Mouse (Mus musculus): ENCODE results near the gene Fbxl17. TPM values are rescaled to one million over a fixed set of nuclear protein-coding genes. Genes with fewer than 3 reads are reported as not detected.

Fbxl17 gene
- total RNA-seq, 2 experiments from 2014 or later, result 27.1 to 28.1 TPM

GRCm38 (mm10) chr17:63157906-63158305 lies 341.9 kb downstream of the Fbxl17 start:
- intact Hi-C loops (cut with DNase I; ENCODE audit: low total_unique reads), result no loop called here
- DNase-seq, result no peak

GRCm38 (mm10) chr17:63157019-63157418 lies 342.8 kb downstream of the Fbxl17 start:
- intact Hi-C loops (cut with DNase I; ENCODE audit: low total_unique reads), result no loop called here
- no peak for DNase-seq

- DNase-seq, result no peak
- intact Hi-C loops (cut with DNase I; ENCODE audit: low total_unique reads), result no loop called here
Measured at GRCm38 (mm10) chr17:63146514-63146913, 353.3 kb downstream of the Fbxl17 start.

GRCm38 (mm10) chr17:63145751-63146491 lies 353.9 kb downstream of the Fbxl17 start:
- intact Hi-C loops (cut with DNase I; ENCODE audit: low total_unique reads), result no loop called here
- DNase-seq, result no peak

GRCm38 (mm10) chr17:63145311-63145741 lies 354.5 kb downstream of the Fbxl17 start:
- DNase-seq, result no peak
- intact Hi-C loops (cut with DNase I; ENCODE audit: low total_unique reads), result no loop called here

GRCm38 (mm10) chr17:63143825-63144224 lies 356.0 kb downstream of the Fbxl17 start:
- intact Hi-C loops (cut with DNase I; ENCODE audit: low total_unique reads), result no loop called here
- no peak for DNase-seq

- DNase-seq, result no peak
- intact Hi-C loops (cut with DNase I; ENCODE audit: low total_unique reads), result no loop called here
Measured at GRCm38 (mm10) chr17:63134805-63135204, 365.0 kb downstream of the Fbxl17 start.

GRCm38 (mm10) chr17:63122427-63122826 lies 377.4 kb downstream of the Fbxl17 start:
- intact Hi-C loops (cut with DNase I; ENCODE audit: low total_unique reads), result no loop called here
- DNase-seq, result no peak

- peak; percentile 31 for DNase-seq
Measured at GRCm38 (mm10) chr17:63119701-63120100, 380.1 kb downstream of the Fbxl17 start.

GRCm38 (mm10) chr17:63119077-63119476 lies 380.7 kb downstream of the Fbxl17 start:
- no peak for DNase-seq
- intact Hi-C loops (cut with DNase I; ENCODE audit: low total_unique reads), result no loop called here

More at GRCm38 (mm10) chr17:63119701-63120100, 380.1 kb downstream of the Fbxl17 start:
- intact Hi-C loops (cut with DNase I; ENCODE audit: low total_unique reads), result no loop called here

- no peak for DNase-seq
Measured at GRCm38 (mm10) chr17:63117130-63117529, 382.7 kb downstream of the Fbxl17 start.

GRCm38 (mm10) chr17:63114399-63115085 lies 385.3 kb downstream of the Fbxl17 start:
- DNase-seq, result no peak
- intact Hi-C loops (cut with DNase I; ENCODE audit: low total_unique reads), result no loop called here

More at GRCm38 (mm10) chr17:63117130-63117529, 382.7 kb downstream of the Fbxl17 start:
- intact Hi-C loops (cut with DNase I; ENCODE audit: low total_unique reads), result no loop called here

- DNase-seq, result no peak
- intact Hi-C loops (cut with DNase I; ENCODE audit: low total_unique reads), result no loop called here
Measured at GRCm38 (mm10) chr17:63112826-63113225, 387.0 kb downstream of the Fbxl17 start.

- DNase-seq, result no peak
- intact Hi-C loops (cut with DNase I; ENCODE audit: low total_unique reads), result no loop called here
Measured at GRCm38 (mm10) chr17:63110994-63111393, 388.8 kb downstream of the Fbxl17 start.

- intact Hi-C loops (cut with DNase I; ENCODE audit: low total_unique reads), result no loop called here
- no peak for DNase-seq
Measured at GRCm38 (mm10) chr17:63110211-63110755, 389.5 kb downstream of the Fbxl17 start.

GRCm38 (mm10) chr17:63108035-63108434 lies 391.8 kb downstream of the Fbxl17 start:
- intact Hi-C loops (cut with DNase I; ENCODE audit: low total_unique reads), result no loop called here
- no peak for DNase-seq

- no peak for DNase-seq
- intact Hi-C loops (cut with DNase I; ENCODE audit: low total_unique reads), result no loop called here
Measured at GRCm38 (mm10) chr17:63107515-63107914, 392.3 kb downstream of the Fbxl17 start.

- intact Hi-C loops (cut with DNase I; ENCODE audit: low total_unique reads), result no loop called here
- no peak for DNase-seq
Measured at GRCm38 (mm10) chr17:63095553-63095952, 404.3 kb downstream of the Fbxl17 start.

- intact Hi-C loops (cut with DNase I; ENCODE audit: low total_unique reads), result no loop called here
- DNase-seq, result no peak
Measured at GRCm38 (mm10) chr17:63095017-63095416, 404.8 kb downstream of the Fbxl17 start.

GRCm38 (mm10) chr17:63093184-63093583 lies 406.6 kb downstream of the Fbxl17 start:
- DNase-seq, result no peak
- intact Hi-C loops (cut with DNase I; ENCODE audit: low total_unique reads), result no loop called here

GRCm38 (mm10) chr17:63092774-63093173 lies 407.0 kb downstream of the Fbxl17 start:
- intact Hi-C loops (cut with DNase I; ENCODE audit: low total_unique reads), result no loop called here
- no peak for DNase-seq
